Mouse (Mus musculus): Measurements from ENCODE around the gene Unc5b.

Unc5b gene

GRCm38 (mm10) chr10:60813606-60814005 lies 17.8 kb downstream of the Unc5b start:
- TF ChIP-seq GATA4 (IDR thresholded peaks at IDR 0.05; ENCODE audit: insufficient replicate concordance, low read length): no peak

- no peak for TF ChIP-seq GATA4 (IDR thresholded peaks at IDR 0.05; ENCODE audit: insufficient replicate concordance, low read length)
These were observed 19.4 kb downstream of the Unc5b start for GRCm38 (mm10) chr10:60811792-60812525.

- no peak for TF ChIP-seq GATA4 (IDR thresholded peaks at IDR 0.05; ENCODE audit: insufficient replicate concordance, low read length)
These were observed 22.9 kb downstream of the Unc5b start for GRCm38 (mm10) chr10:60808447-60808846.

GRCm38 (mm10) chr10:60807531-60808185 lies 23.7 kb downstream of the Unc5b start:
- TF ChIP-seq GATA4 (IDR thresholded peaks at IDR 0.05; ENCODE audit: insufficient replicate concordance, low read length): no peak

GRCm38 (mm10) chr10:60806207-60806538 lies 25.2 kb downstream of the Unc5b start:
- no peak for TF ChIP-seq GATA4 (IDR thresholded peaks at IDR 0.05; ENCODE audit: insufficient replicate concordance, low read length)

- TF ChIP-seq GATA4 (IDR thresholded peaks at IDR 0.05; ENCODE audit: insufficient replicate concordance, low read length): no peak
These were observed 25.8 kb downstream of the Unc5b start for GRCm38 (mm10) chr10:60805436-60806206.

- no peak for TF ChIP-seq GATA4 (IDR thresholded peaks at IDR 0.05; ENCODE audit: insufficient replicate concordance, low read length)
These were observed 26.5 kb downstream of the Unc5b start for GRCm38 (mm10) chr10:60804865-60805264.

- no peak for TF ChIP-seq GATA4 (IDR thresholded peaks at IDR 0.05; ENCODE audit: insufficient replicate concordance, low read length)
These were observed 27.4 kb downstream of the Unc5b start for GRCm38 (mm10) chr10:60803971-60804370.

GRCm38 (mm10) chr10:60801898-60802412 lies 29.4 kb downstream of the Unc5b start:
- TF ChIP-seq GATA4 (IDR thresholded peaks at IDR 0.05; ENCODE audit: insufficient replicate concordance, low read length): no peak

GRCm38 (mm10) chr10:60801168-60801897 lies 30.0 kb downstream of the Unc5b start:
- no peak for TF ChIP-seq GATA4 (IDR thresholded peaks at IDR 0.05; ENCODE audit: insufficient replicate concordance, low read length)

- TF ChIP-seq GATA4 (IDR thresholded peaks at IDR 0.05; ENCODE audit: insufficient replicate concordance, low read length): no peak
These were observed 30.9 kb downstream of the Unc5b start for GRCm38 (mm10) chr10:60800295-60801167.

- TF ChIP-seq GATA4 (IDR thresholded peaks at IDR 0.05; ENCODE audit: insufficient replicate concordance, low read length): no peak
These were observed 33.5 kb downstream of the Unc5b start for GRCm38 (mm10) chr10:60797682-60798422.

GRCm38 (mm10) chr10:60796474-60796873 lies 34.9 kb downstream of the Unc5b start:
- TF ChIP-seq GATA4 (IDR thresholded peaks at IDR 0.05; ENCODE audit: insufficient replicate concordance, low read length): no peak
